Mouse (Mus musculus): ENCODE measurements around the gene Gm14295.
"Not testable (repeated sequence)": the region's sequence is repeated elsewhere in the genome, so short reads cannot be mapped to it uniquely, and the experiment has no call there.

GRCm38 (mm10) chr2:176798312-176798711, at the start of gene Gm14295:
- not testable (repeated sequence) for TF ChIP-seq CTCF (IDR thresholded peaks at IDR 0.05; ENCODE audit: borderline replicate concordance, insufficient read depth, low read depth, low read length); POLR2A (IDR thresholded peaks at IDR 0.05; ENCODE audit: borderline replicate concordance, insufficient read depth, low read length)
